13 mouse cellular contexts compared by ENCODE assay signal in the genomic region with DNA sequence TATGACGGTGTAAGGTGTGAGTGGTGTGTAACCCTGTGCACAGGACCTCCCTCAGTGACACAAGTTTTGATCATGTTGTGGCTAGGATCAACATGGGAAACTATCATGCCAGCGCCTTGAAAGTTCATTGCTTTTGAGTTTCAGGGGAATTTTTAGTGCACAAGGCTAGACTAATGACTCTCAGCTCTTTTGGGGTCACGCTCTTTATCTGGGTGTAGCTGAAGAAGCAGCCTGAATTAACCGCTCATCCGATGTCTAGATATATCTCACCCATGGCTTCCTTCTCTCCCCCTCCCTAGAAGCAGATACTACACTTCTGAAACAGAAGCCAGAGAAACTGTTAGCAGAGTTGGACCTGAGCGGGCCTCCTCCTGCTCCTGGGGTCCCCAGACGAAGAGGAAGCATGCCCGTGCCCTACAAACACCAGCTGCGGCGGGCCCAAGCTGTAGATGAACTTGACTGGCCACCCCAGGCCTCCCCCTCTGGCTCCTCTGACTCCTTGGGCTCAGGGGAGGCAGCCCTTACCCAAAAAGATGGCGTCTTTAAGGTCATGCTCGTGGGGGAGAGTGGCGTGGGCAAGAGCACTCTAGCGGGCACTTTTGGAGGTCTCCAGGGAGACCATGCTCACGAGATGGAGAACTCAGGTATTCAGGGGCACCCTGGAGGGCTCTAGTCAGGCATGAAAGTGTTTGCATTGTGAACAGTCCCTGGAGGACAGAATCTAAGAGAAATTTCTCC. TPM values are rescaled to one million over a fixed set of nuclear protein-coding genes. Genes with fewer than 3 reads are reported as not detected.
A peak's percentile ranks its signal among the peaks of the same experiment; 100 is the strongest.
DNase-seq lines count a peak whose midpoint lies in the region; ATAC-seq lines count a peak whose summit lies in the region.
"Had no signal": no experiment of that assay in that cellular context is flagged by ENCODE, and none has a peak within 500 bp of the region (broad histone marks: within the 10 kb centered on the region; RNA-seq: fewer than 3 reads in every experiment).

No protein-coding gene starts in this region.

- no peaks in the 10 kb centered on the region for H3K36me3 ChIP-seq in embryonic facial prominence, embryonic 12.5 days
- H3K36me3 ChIP-seq in embryonic facial prominence, embryonic 10.5 days (replicated peaks), result no peaks in the 10 kb centered on the region
- H3K36me3 ChIP-seq in midbrain, embryonic 10.5 days, result no peaks in the 10 kb centered on the region
- H3K36me3 ChIP-seq in splenic B cell, adult 2 months (ENCODE audit: control insufficient read depth, insufficient read depth, low read length, poor library complexity, severe bottlenecking), result no peaks in the 10 kb centered on the region
- H3K36me3 ChIP-seq: heart, embryonic 10.5 days; limb, embryonic 12.5 days had no signal

- no peak for DNase-seq in embryonic facial prominence, embryonic 10.5 days (ENCODE audit: low spot score)
- peak; percentile 25 for DNase-seq in thymus, postnatal 4 days
- no peak for DNase-seq in thymus, postnatal 0 days (ENCODE audit: low spot score)
- DNase-seq in midbrain, embryonic 10.5 days (ENCODE audit: low spot score), result no peak
- DNase-seq in splenic B cell, adult 2 months (ENCODE audit: low read depth, low spot score), result peak; percentile 70
- DNase-seq in left cerebral cortex, adult 11 months (ENCODE audit: low spot score), result no peak
- DNase-seq in right cerebral cortex, adult 2 months (ENCODE audit: low spot score in 2 of 2), result no peak
- DNase-seq: kidney, postnatal 36 days; thymus, adult 18-20 months had no signal

- no peak for ATAC-seq in embryonic facial prominence, embryonic 12.5 days (ENCODE audit: insufficient number of reproducible peaks, insufficient read depth, low FRiP score, low TSS enrichment)
- ATAC-seq: inflammation-experienced regulatory T-cells, adult 6 months had no signal

- no peak overlapping the region for H3K27ac ChIP-seq in embryonic facial prominence, embryonic 12.5 days
- H3K27ac ChIP-seq in embryonic facial prominence, embryonic 10.5 days (replicated peaks), result no peak overlapping the region
- peak overlapping the region; percentile 91 for H3K27ac ChIP-seq in midbrain, embryonic 10.5 days (replicated peaks)
- H3K27ac ChIP-seq: limb, embryonic 12.5 days had no signal

- H3K27me3 ChIP-seq in embryonic facial prominence, embryonic 12.5 days, result peaks cover 37% of the 10 kb centered on the region
- peaks cover 63% of the 10 kb centered on the region for H3K27me3 ChIP-seq in embryonic facial prominence, embryonic 10.5 days (replicated peaks; ENCODE audit: low read depth, poor library complexity, severe bottlenecking)
- peaks cover 60% of the 10 kb centered on the region for H3K27me3 ChIP-seq in midbrain, embryonic 10.5 days (ENCODE audit: low read depth, poor library complexity, severe bottlenecking)
- no peaks in the 10 kb centered on the region for H3K27me3 ChIP-seq in splenic B cell, adult 2 months (ENCODE audit: control insufficient read depth, insufficient read depth, low read length, poor library complexity, severe bottlenecking)

- WGBS in embryonic facial prominence, embryonic 12.5 days, result 69% methylated on average over 15 of the region's 15 CpGs
- WGBS in embryonic facial prominence, embryonic 10.5 days, result 69% methylated on average over 15 of the region's 15 CpGs
- 64% methylated on average over 15 of the region's 15 CpGs for WGBS in midbrain, embryonic 10.5 days

- peak overlapping the region; percentile 90 for H3K4me2 ChIP-seq in embryonic facial prominence, embryonic 12.5 days (replicated peaks)

- peaks cover 19% of the 10 kb centered on the region for H3K4me1 ChIP-seq in embryonic facial prominence, embryonic 12.5 days
- H3K4me1 ChIP-seq in embryonic facial prominence, embryonic 10.5 days, result peaks cover 46% of the 10 kb centered on the region
- peaks cover 65% of the 10 kb centered on the region for H3K4me1 ChIP-seq in midbrain, embryonic 10.5 days

- 0 out of 2 replicates have a peak overlapping the region, but pooled peaks have one; percentile 58 for H3K9ac ChIP-seq in embryonic facial prominence, embryonic 12.5 days

- H3K4me3 ChIP-seq in embryonic facial prominence, embryonic 12.5 days, result peak overlapping the region; percentile 45; the same call in 1 of the 2 replicates
- no peak overlapping the region for H3K4me3 ChIP-seq in embryonic facial prominence, embryonic 10.5 days
- peak overlapping the region; percentile 71 for H3K4me3 ChIP-seq in midbrain, embryonic 10.5 days

- H3K9me3 ChIP-seq in embryonic facial prominence, embryonic 12.5 days, result no peaks in the 10 kb centered on the region
- no peaks in the 10 kb centered on the region for H3K9me3 ChIP-seq in embryonic facial prominence, embryonic 10.5 days
- H3K9me3 ChIP-seq in midbrain, embryonic 10.5 days (replicated peaks), result no peaks in the 10 kb centered on the region
- H3K9me3 ChIP-seq: heart, embryonic 10.5 days; limb, embryonic 12.5 days had no signal

RNA-seq across cellular contexts. Expression of a gene that starts 1.4 kb away (rescaled TPM):
- 5.5 and 6.9 TPM in 2 replicates for polyA plus RNA-seq in embryonic facial prominence, embryonic 12.5 days (2016; fragmentation: Nextera tagmentation; extraction: Ambion mirVana)
- 9.1 and 9.9 TPM in 2 replicates for polyA plus RNA-seq in embryonic facial prominence, embryonic 10.5 days (2016; fragmentation: Nextera tagmentation; extraction: Ambion mirVana)
- 1.1 and 2.1 TPM in 2 replicates for polyA plus RNA-seq in thymus, postnatal 0 days (2015; fragmentation: Nextera tagmentation; extraction: Ambion mirVana)
- polyA plus RNA-seq in midbrain, embryonic 10.5 days (2016; fragmentation: Nextera tagmentation; extraction: Ambion mirVana), result 18.6 and 29.8 TPM in 2 replicates

RNA-seq across cellular contexts. Expression of a gene that starts 13.4 kb away (rescaled TPM):
- polyA plus RNA-seq in embryonic facial prominence, embryonic 12.5 days (2016; fragmentation: Nextera tagmentation; extraction: Ambion mirVana), result 33.1 and 34.6 TPM in 2 replicates
- polyA plus RNA-seq in embryonic facial prominence, embryonic 10.5 days (2016; fragmentation: Nextera tagmentation; extraction: Ambion mirVana), result 23.2 and 23.4 TPM in 2 replicates
- 88.3 and 93.7 TPM in 2 replicates for polyA plus RNA-seq in thymus, postnatal 0 days (2015; fragmentation: Nextera tagmentation; extraction: Ambion mirVana)
- polyA plus RNA-seq in midbrain, embryonic 10.5 days (2016; fragmentation: Nextera tagmentation; extraction: Ambion mirVana), result 25.1 and 26.0 TPM in 2 replicates

RNA-seq across cellular contexts. Expression of a gene that starts 40.0 kb away (rescaled TPM):
- 96.4 and 101 TPM in 2 replicates for polyA plus RNA-seq in embryonic facial prominence, embryonic 12.5 days (2016; fragmentation: Nextera tagmentation; extraction: Ambion mirVana)
- polyA plus RNA-seq in embryonic facial prominence, embryonic 10.5 days (2016; fragmentation: Nextera tagmentation; extraction: Ambion mirVana), result 139 and 149 TPM in 2 replicates
- 62.9 and 64.6 TPM in 2 replicates for polyA plus RNA-seq in thymus, postnatal 0 days (2015; fragmentation: Nextera tagmentation; extraction: Ambion mirVana)
- polyA plus RNA-seq in midbrain, embryonic 10.5 days (2016; fragmentation: Nextera tagmentation; extraction: Ambion mirVana), result 148 and 155 TPM in 2 replicates

RNA-seq across cellular contexts. Expression of a gene that starts 45.9 kb away (rescaled TPM):
- 182 and 194 TPM in 2 replicates for polyA plus RNA-seq in embryonic facial prominence, embryonic 12.5 days (2016; fragmentation: Nextera tagmentation; extraction: Ambion mirVana)
- 62.7 and 69.5 TPM in 2 replicates for polyA plus RNA-seq in embryonic facial prominence, embryonic 10.5 days (2016; fragmentation: Nextera tagmentation; extraction: Ambion mirVana)
- polyA plus RNA-seq in thymus, postnatal 0 days (2015; fragmentation: Nextera tagmentation; extraction: Ambion mirVana), result 35.6 and 36.1 TPM in 2 replicates
- polyA plus RNA-seq in midbrain, embryonic 10.5 days (2016; fragmentation: Nextera tagmentation; extraction: Ambion mirVana), result 56.0 and 70.5 TPM in 2 replicates

RNA-seq across cellular contexts. Expression of a gene that starts 50.6 kb away (rescaled TPM):
- 253 and 263 TPM in 2 replicates for polyA plus RNA-seq in embryonic facial prominence, embryonic 12.5 days (2016; fragmentation: Nextera tagmentation; extraction: Ambion mirVana)
- 201 and 207 TPM in 2 replicates for polyA plus RNA-seq in embryonic facial prominence, embryonic 10.5 days (2016; fragmentation: Nextera tagmentation; extraction: Ambion mirVana)
- polyA plus RNA-seq in thymus, postnatal 0 days (2015; fragmentation: Nextera tagmentation; extraction: Ambion mirVana), result 297 and 318 TPM in 2 replicates
- polyA plus RNA-seq in midbrain, embryonic 10.5 days (2016; fragmentation: Nextera tagmentation; extraction: Ambion mirVana), result 205 and 211 TPM in 2 replicates

Comparison
In these comparisons a context has a peak if more than half of its experiments do, and no peak if none do; other contexts are left out.
1. DNase-seq: peak in thymus, postnatal 4 days (single experiment) and splenic B cell, adult 2 months (single experiment); none in embryonic facial prominence, embryonic 10.5 days (single experiment), thymus, postnatal 0 days (single experiment), midbrain, embryonic 10.5 days (single experiment), left cerebral cortex, adult 11 months (single experiment) and right cerebral cortex, adult 2 months (0 of 2).